ENCODE assay signal across 8 mouse cellular contexts in genomic region chrX:11807883-11808262, GRCm38 (mm10).
A peak's percentile ranks its signal among the peaks of the same experiment; 100 is the strongest.
DNase-seq lines count a peak whose midpoint lies in the region; ATAC-seq and TF ChIP-seq lines count a peak whose summit lies in the region.

No protein-coding gene starts in this region.

- no peak for ATAC-seq in limb, embryonic 14.5 days (ENCODE audit: low FRiP score, low read depth)

- TF ChIP-seq CTCF in gastrocnemius, adult 2 months (IDR thresholded peaks at IDR 0.05): no peak
- TF ChIP-seq CTCF in spleen, adult 2 months (IDR thresholded peaks at IDR 0.05; ENCODE audit: extremely low read depth, insufficient read depth, insufficient read length, insufficient replicate concordance): no peak

- intact Hi-C loops in gastrocnemius, adult 2 months (cut with DNase I): loop anchor here (5.0 to 10.0 kb wide), 3 partner anchors 166 to 327 kb away; no protein-coding TSS in a partner anchor
- intact Hi-C loops in gastrocnemius, postnatal 36 days (cut with DNase I): loop anchor here (5.0 to 10.0 kb wide), 2 partner anchors 176 to 447 kb away; no protein-coding TSS in a partner anchor
- intact Hi-C loops in left cerebral cortex, postnatal 36 days (cut with DNase I): loop anchor here (5.0 to 10.0 kb wide), 4 partner anchors 143 to 347 kb away; no protein-coding TSS in a partner anchor

- no peaks in the 10 kb centered on the region for H3K9me3 ChIP-seq in limb, embryonic 14.5 days (ENCODE audit: control insufficient read depth, low read length)

- H3K36me3 ChIP-seq in spleen, adult 2 months (ENCODE audit: control insufficient read depth, insufficient read depth, low read length): no peaks in the 10 kb centered on the region
- no peaks in the 10 kb centered on the region for H3K36me3 ChIP-seq in limb, embryonic 14.5 days (ENCODE audit: control insufficient read depth, insufficient read depth, low read length)

- peaks cover 2% of the 10 kb centered on the region for H3K27me3 ChIP-seq in spleen, adult 2 months (ENCODE audit: control insufficient read depth, insufficient read depth, low read length)
- peaks cover 11% of the 10 kb centered on the region; the same call in 1 of the 2 replicates for H3K27me3 ChIP-seq in limb, embryonic 14.5 days (ENCODE audit: control insufficient read depth, insufficient read depth, low read length)

- peak overlapping the region; percentile 71 for H3K27ac ChIP-seq in gastrocnemius, adult 2 months
- no peak overlapping the region for H3K27ac ChIP-seq in spleen, adult 2 months (ENCODE audit: insufficient read depth, low read length)
- H3K27ac ChIP-seq in limb, embryonic 14.5 days (replicated peaks; ENCODE audit: low read depth, low read length): peak overlapping the region; percentile 38; the same call in 1 of the 2 replicates

- peak overlapping the region; percentile 58 for H3K9ac ChIP-seq in limb, embryonic 14.5 days (ENCODE audit: low read depth, low read length, severe bottlenecking)

- 26% methylated on average over 9 of the region's 9 CpGs for WGBS in spleen, adult 2 months
- 24% methylated on average over 9 of the region's 9 CpGs for whole genome bisulfite sequencing in limb, embryonic 14.5 days

- peak overlapping the region; percentile 65 for H3K4me2 ChIP-seq in limb, embryonic 14.5 days (replicated peaks; ENCODE audit: low read depth, low read length, severe bottlenecking)

- no peak for TF ChIP-seq POLR2A in spleen, adult 2 months (IDR thresholded peaks at IDR 0.05; ENCODE audit: low read depth, low read length)
- TF ChIP-seq POLR2A in limb, embryonic 14.5 days (IDR thresholded peaks at IDR 0.05; ENCODE audit: borderline replicate concordance, extremely low read depth, insufficient read depth, insufficient read length): no peak

- H3K4me1 ChIP-seq in spleen, adult 2 months (ENCODE audit: control insufficient read depth, insufficient read depth, insufficient read length): peaks cover 2% of the 10 kb centered on the region; the same call in 1 of the 2 replicates
- peaks cover 14% of the 10 kb centered on the region for H3K4me1 ChIP-seq in limb, embryonic 14.5 days (ENCODE audit: control insufficient read depth, insufficient read depth, low read length)

- peak overlapping the region; percentile 76 for H3K4me3 ChIP-seq in gastrocnemius, adult 2 months
- H3K4me3 ChIP-seq in spleen, adult 2 months (ENCODE audit: extremely low read depth, insufficient read depth, insufficient read length): peak overlapping the region; percentile 39; the same call in 1 of the 2 replicates
- peak overlapping the region; percentile 42 for H3K4me3 ChIP-seq in limb, embryonic 14.5 days (replicated peaks; ENCODE audit: low read length)

- no peak for DNase-seq in gastrocnemius, adult 2 months
- no peak for DNase-seq in gastrocnemius, postnatal 36 days
- no peak for DNase-seq in spleen, adult 2 months (ENCODE audit: low read depth in 1 of 2, low spot score in 2 of 2)
- no peak for DNase-seq in spleen, postnatal 36 days (ENCODE audit: low spot score in 2 of 2)
- DNase-seq in limb, embryonic 14.5 days (ENCODE audit: low spot score): no peak
- DNase-seq in right cerebral cortex, postnatal 36 days (ENCODE audit: low spot score in 2 of 2): no peak
- DNase-seq in left cerebral cortex, postnatal 36 days (ENCODE audit: low spot score in 2 of 2): no peak
- no peak for DNase-seq in spleen, adult 12 weeks (ENCODE audit: low spot score)
